Mouse (Mus musculus) spleen, adult 2 months (tissue): ENCODE measurements around the gene Pim1.

Source experiments
- CTCF ChIP-seq: fragments of 200-500 bp; IDR thresholded peaks from 2 replicates; pipeline ENCODE4 v1.5.1; 2011; ENCODE audit warnings: mild to moderate bottlenecking, inconsistent platforms; ENCODE audit not compliant: insufficient read depth, insufficient read length, insufficient replicate concordance; ENCODE audit errors: extremely low read depth
- POLR2A ChIP-seq: fragments of 200-500 bp; IDR thresholded peaks from 2 replicates; pipeline ENCODE4 v1.6.1; 2011; ENCODE audit warnings: low read depth, low read length, inconsistent platforms

GRCm38 (mm10) chr17:29459321-29460118 lies 31.0 kb upstream of the Pim1 start:
- TF ChIP-seq CTCF (no peak), POLR2A (no peak)
